Mouse (Mus musculus): ENCODE measurements around the gene Arhgap8.
"Not testable (repeated sequence)": the region's sequence is repeated elsewhere in the genome, so short reads cannot be mapped to it uniquely, and the experiment has no call there.

Arhgap8 gene

DNA sequence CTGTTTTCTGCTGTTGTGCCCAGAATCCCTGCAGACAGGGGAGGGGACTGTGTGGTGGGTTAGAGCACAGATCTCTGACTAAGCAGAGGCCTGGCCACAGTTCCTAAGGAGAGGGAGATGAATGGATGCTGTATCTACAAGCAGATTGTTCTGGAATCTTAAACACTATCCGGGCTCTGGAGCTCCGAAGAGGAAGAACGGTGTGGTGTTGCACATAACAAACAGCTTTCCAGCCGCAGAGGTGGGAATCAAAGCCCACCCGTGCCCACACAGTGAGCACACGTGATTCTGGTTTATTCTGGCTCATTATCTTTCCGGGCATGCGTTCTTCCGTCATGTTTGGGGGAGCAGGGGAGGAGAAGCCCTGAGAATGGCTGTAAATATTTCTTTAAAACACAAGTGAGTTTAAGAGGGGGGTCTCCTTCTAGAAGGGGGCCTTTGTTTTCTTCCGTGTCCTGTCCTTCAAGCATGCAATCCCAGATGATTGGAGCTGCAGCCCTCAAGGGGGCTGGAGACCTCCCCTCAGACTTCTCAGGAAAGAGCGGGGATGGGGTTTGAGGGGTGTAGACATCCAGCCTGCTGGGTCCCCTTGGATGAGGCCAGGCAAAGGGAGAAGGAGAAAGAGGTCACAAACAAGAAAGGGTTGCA lies 16.6 kb downstream of the Arhgap8 start:
- DNase-seq (ENCODE audit: low spot score) = no peak

DNA sequence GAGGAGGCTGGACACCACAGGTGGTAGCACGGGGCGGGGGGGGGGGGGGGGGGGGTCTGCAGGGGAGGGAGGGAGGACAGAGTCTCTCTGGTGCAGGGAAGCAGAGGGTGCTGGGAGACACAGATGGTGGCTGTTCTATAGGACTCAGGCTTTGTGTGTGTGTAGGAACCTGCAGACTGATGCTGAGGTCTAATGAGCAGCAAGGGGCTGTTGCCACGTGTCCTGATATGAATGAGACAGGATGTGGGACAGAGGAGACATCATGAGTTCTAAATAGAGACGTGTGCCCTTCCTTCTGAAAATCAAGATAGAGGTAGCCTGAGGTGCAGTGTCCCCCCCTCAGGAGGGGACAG lies 17.1 kb downstream of the Arhgap8 start:
- DNase-seq (ENCODE audit: low spot score) = no peak

DNA sequence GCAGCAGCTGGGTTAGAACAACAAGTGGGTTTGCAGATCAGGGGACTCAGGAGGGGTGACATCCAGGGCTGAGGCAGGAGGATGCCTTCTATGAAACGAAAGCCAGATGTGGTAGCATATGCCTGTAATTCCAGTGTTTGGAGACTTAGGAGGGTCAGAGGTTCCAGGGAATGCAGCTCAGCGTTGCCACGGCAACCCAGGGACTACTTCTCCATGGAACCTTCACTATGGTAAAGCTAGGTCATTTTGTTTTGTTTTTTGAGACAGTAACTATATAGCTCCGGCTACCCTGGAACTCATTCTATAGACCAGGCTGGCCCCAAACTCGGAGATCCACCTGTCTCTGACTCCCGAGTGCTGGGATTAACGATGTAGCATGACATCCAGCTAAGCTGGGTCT lies 18.4 kb downstream of the Arhgap8 start:
- no peak for DNase-seq (ENCODE audit: low spot score)

DNA sequence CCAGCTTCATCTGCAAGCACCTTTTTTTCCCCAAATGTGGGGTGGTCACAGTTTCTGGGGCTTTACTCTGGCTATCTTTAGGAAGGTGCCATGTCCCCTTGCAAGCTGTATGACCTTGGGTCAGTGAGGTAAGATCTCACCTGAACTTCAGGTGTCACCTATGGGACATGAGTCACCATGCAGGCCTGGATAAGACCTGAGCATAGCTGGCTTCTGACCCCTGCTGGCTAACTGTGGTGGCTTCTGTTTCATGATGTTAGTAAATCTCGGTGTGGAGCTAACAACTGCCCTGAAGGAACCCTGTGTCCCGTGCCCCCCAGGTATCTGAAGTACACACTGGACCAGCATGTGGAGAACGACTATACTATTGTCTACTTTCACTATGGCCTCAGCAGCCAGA lies 21.7 kb downstream of the Arhgap8 start:
- no peak for DNase-seq (ENCODE audit: low spot score)

DNA sequence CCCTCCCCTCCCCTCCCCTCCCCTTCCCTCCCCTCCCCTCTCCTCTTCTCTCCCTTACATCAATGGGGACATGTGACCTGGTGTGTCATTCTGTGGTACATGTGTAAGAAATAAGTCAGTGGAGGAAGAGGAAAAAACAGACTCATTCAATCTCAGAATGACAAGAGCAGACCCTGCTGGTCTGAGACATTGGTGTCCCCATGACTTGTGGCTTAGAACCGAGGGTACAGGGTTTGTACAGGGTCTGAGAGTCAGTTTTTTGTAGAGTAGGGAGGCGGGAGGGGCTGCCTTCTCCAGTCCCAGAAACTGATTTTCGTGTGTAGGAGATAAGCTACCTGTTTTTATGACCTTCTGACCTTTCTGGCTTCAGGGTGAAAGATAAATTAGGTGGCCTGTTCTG lies 23.5 kb downstream of the Arhgap8 start:
- no peak for DNase-seq (ENCODE audit: low spot score)

DNA sequence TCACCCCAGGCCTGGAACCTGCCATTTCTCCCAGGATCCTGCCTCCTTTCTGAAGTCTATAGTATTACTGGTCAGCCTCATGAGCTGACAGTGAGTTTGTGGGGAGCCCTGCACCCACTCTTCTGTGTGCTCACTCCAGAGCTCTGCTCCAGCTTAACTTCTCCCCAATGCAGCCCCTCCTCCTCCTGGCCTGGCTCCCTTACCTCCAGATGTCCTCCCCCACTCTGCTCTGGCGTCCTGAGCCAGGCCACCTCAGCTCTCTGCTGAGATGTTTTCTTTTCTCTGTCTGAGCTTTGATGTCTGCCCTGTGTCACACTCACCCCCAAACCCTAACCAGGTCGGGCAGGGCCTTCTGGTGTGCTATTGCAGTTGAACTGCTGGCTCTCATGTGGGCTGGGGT lies 24.5 kb downstream of the Arhgap8 start:
- DNase-seq (ENCODE audit: low spot score) = no peak

DNA sequence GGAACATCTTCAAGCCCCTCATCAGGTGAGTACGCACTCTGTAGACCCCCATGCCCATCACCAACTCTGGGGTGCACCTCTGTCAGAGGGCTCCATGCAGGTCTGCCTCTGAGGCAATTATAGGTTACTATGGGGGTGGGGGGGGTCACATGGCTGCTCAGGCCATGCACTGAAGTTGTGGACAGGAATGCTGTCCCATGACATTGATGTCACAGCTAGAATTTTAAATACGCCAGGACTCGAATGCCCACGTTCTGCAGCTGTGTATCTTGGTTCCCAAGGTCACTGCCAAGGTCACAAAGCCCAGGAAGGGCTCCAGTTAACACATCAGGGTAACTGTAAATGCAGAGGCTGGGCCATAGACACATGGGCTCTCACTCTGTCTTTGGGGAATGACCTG lies 26.0 kb downstream of the Arhgap8 start:
- no peak for DNase-seq (ENCODE audit: low spot score)

DNA sequence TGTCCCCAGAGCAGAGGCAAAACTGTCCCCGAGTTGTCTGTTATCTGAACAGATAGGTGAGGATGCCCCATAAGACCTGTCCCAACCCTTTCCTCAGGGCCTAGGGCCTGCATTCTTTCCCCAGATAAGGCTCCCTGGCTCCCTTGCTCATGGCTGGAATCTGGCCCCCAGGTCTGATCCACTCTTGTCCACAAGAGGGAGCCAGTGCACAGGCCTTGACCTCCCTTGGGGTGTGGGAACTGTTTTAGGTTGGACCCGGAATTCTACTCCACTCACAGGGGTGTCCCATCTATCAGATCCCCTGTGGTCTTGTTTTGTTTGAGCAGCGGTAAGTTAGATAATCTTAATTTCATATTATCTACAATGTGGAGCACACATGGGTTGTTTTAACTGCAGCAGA lies 35.1 kb downstream of the Arhgap8 start:
- DNase-seq (ENCODE audit: low spot score) = peak; percentile 89

DNA sequence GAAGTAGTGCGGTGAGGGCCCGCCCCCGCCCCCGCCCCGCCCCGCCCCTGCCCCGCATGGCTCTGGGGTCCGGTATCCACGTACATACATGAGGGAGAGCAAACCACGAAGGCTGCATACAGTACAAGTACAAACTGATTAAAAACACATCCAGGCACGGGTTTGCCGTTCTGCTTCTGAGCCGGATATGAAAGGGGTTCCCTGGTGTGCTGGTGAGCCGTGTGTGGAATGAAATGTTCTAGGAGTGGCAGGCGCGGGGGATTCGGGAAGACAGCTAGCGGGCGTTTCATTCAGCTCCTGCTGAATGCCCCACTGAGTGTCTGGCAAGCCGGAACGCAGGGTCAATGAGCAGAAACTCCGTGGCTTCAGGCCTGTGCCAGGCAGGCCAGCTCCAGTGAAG lies 36.6 kb downstream of the Arhgap8 start:
- peak; percentile 43 for DNase-seq (ENCODE audit: low spot score)

DNA sequence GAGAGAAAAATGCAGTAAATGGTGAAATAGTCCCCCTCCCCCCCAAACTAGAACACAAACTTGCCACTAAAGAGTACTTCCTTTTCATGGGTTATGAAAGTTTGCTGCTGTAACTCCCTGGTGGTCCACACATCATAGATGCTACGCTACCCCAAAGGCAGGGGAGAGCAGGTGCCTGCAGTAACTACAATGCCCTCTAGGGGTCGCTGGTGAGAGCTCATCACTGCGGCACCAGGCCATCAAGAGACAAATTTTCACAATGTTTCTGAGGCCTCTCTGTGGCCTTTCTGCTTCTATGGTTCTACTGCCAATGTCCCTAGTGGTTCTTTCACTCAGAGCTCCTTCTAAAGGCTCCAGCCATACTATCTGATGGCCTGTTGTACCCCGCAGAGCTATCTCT lies 38.6 kb downstream of the Arhgap8 start:
- peak; percentile 85 for DNase-seq (ENCODE audit: low spot score)

DNA sequence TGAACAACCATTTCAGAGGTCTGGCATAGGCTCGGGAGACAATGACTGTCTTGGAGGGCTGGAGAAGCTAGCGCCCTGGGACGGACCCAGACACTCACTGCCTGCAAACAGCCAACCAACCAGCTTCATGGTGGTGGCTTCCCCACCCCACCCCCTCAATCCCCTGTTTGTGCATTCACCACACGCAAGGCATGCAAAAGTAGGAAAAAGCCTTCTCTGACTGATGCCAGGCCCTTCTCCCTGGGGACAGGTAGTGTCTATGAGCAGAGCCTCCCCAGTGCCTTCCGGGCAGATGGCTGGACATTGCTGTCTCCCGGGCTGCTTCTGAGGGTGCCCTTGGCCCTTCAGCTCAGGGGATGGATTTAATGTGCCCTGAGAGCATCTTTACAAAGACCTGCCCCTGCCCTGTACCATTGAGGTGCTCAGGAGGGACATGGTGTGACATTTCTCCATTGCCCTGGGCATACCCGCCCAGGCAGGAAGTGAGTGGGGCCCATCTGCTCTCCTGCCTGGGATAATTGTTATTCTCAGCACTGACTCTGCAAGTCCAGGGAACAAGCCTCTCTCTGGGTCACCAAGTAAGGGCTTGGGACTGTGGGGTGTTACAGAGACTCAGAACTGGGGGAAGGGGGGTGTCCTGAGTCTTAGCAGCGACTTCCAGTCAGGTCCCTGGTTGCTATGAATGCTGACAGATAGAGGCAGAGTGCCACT lies 43.0 kb downstream of the Arhgap8 start:
- no peak for DNase-seq (ENCODE audit: low spot score)

DNA sequence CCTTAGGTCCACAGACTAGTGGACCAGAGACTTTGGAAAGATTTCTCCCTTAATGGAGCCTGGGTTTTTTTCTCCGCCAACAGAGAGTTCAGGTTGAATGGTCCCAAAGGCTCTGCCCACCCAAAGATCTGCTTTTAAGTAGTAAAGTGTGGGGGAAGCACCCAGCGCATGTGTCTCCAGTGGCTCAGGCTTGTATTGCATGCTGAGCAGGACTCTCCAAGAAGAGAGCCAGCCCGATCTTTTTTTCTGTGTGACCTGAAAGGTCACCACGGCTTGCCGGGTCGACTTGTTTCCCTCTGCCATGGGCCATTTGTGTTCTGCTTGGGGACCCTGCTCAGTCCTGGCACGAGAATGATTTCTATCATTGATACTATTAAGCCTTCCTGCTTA lies 43.6 kb downstream of the Arhgap8 start:
- DNase-seq (ENCODE audit: low spot score) = peak; percentile 49

DNA sequence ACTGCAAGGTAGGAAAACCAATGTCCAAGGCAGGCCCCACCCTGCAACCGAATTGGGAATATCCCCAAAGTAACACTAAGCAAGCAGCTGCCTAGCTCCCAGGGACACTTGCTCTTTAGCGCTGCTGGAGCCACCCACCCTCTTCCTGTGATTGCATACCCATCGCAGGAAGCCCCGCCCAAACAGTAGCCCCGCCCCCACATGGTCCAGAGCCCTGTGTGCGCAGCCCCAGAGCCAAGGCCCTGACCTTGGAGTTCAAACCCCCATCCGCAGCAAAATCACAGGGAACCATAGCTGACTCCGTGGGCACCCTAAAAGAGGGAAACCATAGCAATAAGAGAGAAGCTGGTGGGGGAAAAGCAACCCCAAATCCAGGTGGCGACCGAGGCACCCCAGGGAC lies 46.8 kb downstream of the Arhgap8 start:
- DNase-seq (ENCODE audit: low spot score) = no peak

DNA sequence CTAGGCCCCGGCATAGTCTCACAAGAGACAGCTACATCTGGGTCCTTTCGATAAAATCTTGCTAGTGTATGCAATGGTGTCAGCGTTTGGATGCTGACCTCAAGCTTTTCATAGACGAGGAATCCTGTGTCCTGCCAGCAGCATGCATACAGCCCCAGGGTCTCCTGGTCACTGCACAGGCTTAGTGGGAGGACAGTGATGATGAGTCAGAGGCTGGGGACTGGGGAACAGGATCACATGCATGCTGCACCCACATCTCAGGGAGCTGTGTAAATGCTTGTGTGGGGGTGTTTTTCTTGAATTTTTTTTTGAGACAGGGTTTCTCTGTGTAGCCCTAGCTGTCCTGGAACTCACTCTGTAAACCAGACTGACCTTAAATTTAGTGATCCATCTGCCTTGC lies 48.7 kb downstream of the Arhgap8 start:
- DNase-seq (ENCODE audit: low spot score) = not testable (repeated sequence)

DNA sequence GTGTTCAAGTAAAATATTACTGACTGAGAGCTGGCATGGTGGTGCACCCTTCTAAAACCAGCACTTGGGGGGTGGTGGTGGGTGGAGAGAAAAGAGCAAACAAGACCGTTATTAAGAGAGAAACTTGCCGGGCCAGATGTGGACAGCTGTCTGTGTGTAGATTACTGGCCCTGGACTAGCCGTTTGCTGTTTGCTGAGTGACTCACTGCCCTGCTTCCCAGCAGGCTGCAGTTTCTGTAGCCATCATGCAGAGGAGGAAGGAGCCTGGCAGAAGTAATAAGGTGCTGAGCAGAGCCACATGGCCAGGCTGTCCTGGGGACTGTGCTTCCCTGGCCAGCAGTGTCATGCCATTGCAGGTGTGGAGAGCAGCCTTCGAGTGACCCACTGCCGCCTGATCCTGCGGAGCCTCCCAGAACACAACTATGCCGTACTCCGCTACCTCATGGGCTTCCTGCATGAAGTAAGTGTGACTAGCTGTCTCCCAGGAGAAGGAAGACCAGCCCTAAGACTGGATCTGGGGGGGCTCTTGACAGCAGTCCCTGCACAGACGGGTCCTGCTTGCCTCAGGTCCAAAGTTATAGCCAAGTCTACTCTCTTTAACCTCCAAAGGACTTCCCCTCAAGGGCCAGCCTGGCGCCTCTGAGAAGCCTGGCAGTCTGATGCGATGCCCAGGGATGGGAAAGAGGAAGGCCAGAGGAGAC lies 49.9 kb downstream of the Arhgap8 start:
- DNase-seq (ENCODE audit: low spot score) = no peak

DNA sequence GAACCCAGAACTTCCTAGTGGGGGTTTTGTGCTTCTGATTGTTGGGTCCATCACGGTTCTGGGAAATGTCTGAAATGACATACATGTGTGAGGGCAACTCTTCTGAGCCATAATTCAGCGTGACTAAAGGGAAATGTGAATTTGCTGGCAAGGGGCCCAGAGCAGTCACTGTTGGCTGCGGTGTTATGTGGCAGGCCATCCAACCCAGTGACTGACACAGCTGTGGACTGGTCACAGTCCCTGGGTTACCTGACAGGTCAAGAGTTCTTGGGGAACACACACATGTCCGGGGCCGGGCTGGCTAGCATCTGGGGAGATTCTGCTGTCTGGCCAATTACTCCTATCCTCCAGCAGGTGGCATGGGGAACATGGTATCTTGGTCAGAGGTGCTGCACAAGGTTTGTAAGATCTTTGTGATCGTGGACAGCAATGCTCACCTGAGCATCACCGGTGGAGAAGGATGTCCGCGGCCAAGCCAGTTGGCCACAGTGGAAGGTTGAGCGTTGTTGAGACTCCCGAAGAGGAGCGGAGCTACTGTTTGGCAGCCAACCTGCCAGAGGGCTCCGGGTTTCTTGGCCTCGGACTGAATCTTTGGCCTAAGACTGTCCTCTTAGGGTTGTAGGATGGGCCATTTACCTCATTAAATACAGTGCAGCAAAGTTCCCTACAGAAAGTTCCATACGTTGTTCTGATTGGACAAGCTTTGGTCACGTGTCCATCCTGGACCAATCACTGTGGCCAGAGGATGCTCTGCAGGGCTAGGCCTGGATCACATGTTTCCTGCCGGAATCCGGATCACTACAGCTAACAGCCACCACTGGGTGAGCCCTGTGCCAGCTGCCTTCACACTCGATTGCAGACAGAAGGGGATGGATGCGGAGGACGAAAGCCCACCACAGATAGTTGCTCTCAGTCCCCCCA lies 52.6 kb downstream of the Arhgap8 start:
- DNase-seq (ENCODE audit: low spot score) = peak; percentile 52

DNA sequence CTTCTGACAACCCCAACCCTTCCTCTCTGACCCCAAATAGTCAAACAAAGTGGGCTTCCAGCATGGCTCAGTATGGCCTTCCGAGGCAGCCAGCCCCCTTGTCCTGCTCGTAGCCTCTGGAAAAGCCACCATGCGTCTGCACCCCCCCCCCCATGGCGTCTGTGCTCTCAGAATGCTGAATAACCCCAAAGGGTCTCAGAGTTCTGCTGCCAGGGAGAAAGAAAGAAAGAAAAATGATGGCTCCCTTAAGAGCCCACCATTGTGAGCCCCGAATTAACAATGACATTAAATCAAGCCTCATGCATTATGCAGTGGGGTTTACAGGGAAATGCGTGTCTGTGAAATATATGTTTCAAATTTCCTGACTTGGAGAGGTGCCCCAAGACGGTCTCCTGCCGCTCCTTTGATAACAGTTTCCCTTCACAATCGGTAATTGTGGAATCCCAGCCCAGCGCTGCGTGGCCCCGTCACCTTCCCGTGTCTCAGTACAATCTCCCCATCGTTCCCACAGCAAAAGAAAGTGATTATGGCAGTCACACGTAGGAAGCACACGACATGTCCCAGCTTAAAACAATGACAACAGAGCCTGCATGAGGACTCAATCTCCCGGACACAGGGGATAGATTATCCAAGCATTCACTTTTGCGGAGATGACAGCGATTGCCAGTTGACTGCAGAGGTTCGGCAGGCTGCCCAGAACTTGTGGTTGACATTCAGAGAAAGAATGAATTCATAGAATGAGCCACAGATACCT lies 55.7 kb downstream of the Arhgap8 start:
- DNase-seq (ENCODE audit: low spot score) = no peak

DNA sequence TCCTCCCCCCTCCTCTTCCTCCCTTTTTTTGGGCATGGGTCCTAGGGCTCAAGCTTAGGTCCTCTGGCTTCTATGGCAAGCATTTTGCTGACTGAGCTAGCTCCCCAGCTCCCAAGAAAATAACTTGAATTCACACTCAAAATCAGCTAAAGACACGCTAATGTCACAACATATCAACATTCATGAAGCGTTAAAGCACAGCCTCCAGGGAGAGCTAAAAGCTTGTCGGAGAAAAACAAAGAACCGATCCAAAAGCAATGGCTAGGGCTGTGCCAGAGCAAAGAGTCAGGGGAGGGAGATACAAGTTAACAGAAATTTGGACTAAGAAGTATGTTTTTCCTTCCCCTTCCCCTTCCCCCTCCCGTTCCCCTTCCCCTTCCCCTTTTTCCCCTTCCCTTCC lies 58.7 kb downstream of the Arhgap8 start:
- no peak for DNase-seq (ENCODE audit: low spot score)

DNA sequence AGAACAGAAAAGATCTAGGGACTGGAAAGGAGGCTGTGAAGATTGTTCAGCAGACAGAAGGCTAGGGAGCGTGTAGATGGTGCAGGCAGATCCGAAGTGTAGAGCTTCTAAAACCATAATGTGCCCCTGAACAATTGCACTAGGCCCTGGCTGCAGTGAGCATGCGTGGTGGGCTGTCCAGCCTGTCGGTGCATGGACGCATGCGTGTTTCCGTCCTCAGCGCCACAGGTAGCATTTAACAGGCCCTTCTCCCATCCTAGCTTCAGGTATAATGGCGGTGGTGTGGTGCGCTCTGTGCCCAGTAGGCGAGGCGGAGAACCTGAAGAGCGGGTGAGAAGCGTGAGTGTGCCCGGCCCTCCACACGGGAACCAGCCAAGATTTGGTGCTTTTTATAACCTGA lies 65.0 kb downstream of the Arhgap8 start:
- no peak for DNase-seq (ENCODE audit: low spot score)

DNA sequence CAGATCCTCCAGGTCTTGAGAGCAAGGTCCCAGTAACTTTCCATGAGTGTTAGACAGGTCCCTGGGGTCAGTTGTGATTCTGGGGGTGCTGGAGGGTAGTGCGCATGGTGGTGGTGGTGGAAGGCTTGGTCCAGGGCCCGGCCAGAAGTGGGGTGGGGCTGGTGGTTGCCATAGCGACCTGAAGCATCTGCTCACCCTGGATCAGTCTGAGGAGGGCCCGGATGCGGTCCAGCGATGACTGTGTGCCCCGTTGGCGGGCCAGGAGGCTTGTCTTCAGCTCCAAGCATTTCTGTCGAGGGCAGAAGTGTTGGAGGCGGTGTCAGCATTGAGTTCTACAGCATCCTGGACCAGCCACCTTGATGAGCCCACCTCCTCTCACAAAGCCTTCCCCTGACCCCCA lies 67.3 kb downstream of the Arhgap8 start:
- DNase-seq (ENCODE audit: low spot score) = no peak

DNA sequence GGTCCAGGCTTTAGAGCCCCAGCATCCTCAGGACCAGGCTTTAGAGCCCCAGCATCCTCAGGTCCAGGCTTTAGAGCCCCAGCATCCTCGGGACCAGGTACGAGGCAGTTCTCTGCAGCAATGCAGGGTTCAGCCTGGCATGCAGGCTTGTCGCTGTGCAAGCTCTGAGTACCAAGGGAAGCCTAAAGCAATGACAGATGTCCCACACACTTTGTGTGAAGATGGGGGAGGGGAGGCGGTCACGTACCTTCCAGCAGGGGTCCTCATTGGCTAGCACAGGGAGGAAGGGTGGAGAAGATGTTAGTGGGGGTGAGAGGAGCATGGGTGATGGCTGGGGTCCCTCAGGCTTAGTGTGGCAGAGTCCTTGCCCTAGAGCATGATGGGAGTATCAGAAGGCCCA lies 73.8 kb downstream of the Arhgap8 start:
- DNase-seq (ENCODE audit: low spot score) = no peak

DNA sequence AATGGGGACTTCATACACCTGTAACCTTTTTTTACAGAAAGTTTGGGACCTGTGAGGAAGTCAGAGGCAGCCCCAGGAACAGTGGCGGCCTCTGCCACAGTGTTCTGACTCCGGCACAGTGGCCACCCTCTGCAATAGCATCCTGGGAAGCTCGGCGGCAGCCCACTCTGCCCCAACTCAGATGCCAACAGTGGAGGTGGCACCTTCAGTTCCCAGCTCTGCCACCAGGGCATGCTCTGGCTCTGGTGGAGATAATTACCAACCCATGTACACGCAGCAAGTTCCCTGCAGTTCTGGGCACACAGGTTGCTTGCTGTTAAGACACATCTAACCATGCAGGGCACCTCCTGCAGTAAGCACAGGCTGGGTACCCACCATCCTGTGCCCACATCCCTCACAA lies 80.3 kb downstream of the Arhgap8 start:
- DNase-seq (ENCODE audit: low spot score) = peak; percentile 42
